Mouse (Mus musculus): ENCODE results near the gene Pank2.
"Not testable (repeated sequence)": the region's sequence is repeated elsewhere in the genome, so short reads cannot be mapped to it uniquely, and the experiment has no call there.

Pank2 gene

GRCm38 (mm10) chr2:131262213-131262672, at the start of gene Pank2:
TSS of gene Pank2 (plus strand) at chr2:131262495.
- peak; percentile 97 for DNase-seq (ENCODE audit: low spot score)

- no peak for DNase-seq (ENCODE audit: low spot score)
Observed at GRCm38 (mm10) chr2:131213773-131214172, 48.5 kb upstream of the Pank2 start.

DNA sequence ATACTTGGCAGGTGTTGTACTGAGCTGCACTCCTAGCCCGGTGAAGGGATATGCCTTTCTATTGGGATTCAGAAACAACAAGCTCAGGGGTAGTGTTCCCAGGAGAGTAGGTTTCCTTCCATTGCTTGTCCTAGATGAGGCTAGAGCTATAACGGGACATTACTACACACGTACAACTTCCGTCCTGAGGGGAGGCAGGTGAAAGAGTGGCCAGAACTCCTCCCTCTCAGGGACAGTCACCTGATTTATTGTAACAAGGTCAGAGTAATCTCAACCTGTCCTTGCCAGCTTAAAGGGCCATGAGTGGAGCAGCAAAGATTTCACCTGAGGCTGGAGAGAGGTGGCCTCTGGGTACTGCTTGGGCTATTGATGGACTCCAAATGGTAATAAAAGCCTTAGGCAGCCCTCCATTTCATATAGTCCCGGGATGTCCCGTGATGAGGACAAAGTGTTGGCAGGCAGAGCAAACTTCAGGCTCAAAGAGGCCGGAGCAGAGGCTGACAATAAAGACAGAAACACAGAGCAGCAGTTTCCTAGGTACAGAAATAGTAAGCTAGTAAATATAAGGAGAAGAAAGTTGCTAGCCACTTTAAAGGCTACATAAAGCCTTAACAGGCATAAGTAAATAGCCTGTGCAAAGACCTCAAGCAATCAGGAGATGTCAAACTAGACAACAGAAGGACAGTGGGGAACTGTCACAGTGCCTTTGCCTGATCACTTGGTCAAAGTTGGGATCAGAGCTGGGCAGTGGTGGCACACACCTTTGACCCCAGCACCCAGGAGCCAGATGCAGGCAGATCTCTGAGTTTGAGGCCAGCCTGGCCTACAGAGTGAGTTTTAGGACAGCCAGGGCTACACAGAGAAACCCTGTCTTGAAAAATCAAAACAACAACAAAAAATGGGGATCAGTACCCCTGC, 46.1 kb upstream of the Pank2 start:
- DNase-seq (ENCODE audit: low spot score) = no peak

DNA sequence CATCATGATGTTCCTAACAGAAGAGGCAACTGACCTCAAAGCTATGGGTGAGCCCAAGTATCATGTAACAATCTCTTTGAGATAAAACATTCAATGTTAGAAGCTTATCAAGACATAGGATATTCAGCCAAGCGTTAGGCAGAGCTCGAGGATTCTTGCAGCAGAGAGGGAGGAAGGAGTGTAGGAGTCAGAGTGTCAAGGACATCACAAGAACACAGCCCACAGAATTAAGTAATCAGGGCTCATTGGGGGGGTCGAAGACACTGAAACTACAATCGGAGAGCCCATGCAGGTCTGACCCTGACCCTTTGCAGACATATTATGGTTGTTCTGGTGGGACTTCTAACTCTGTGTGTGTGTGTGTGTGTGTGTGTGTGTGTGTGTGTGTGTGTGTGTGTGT, 42.3 kb upstream of the Pank2 start:
- no peak for DNase-seq (ENCODE audit: low spot score)

- no peak for DNase-seq (ENCODE audit: low spot score)
Observed at GRCm38 (mm10) chr2:131221853-131222515, 40.3 kb upstream of the Pank2 start.

GRCm38 (mm10) chr2:131222562-131222961, 39.7 kb upstream of the Pank2 start:
- DNase-seq (ENCODE audit: low spot score) = no peak

- peak; percentile 31 for DNase-seq (ENCODE audit: low spot score)
Observed at GRCm38 (mm10) chr2:131223569-131223968, 38.7 kb upstream of the Pank2 start.

- DNase-seq (ENCODE audit: low spot score) = no peak
Observed at GRCm38 (mm10) chr2:131225178-131225577, 37.1 kb upstream of the Pank2 start.

DNA sequence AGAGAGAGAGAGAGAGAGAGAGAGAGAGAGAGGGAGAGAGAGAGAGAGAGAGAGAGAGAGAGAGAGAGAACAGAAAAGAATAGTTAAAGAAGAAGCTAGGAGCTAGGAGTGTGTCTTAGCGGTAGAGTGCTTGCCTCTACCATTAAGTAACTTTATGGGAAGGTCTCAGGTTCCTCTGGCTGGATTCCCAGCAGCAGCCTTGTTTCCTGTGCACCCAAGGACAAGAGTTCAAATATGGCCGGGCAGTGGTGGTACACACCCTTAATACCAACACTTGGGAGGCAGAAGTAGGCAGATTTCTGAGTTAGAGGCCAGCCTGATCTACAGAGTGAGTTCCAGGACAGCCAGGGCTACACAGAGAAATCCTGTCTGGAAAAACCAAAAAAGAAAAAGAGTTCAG, 35.6 kb upstream of the Pank2 start:
- not testable (repeated sequence) for DNase-seq (ENCODE audit: low spot score)

DNA sequence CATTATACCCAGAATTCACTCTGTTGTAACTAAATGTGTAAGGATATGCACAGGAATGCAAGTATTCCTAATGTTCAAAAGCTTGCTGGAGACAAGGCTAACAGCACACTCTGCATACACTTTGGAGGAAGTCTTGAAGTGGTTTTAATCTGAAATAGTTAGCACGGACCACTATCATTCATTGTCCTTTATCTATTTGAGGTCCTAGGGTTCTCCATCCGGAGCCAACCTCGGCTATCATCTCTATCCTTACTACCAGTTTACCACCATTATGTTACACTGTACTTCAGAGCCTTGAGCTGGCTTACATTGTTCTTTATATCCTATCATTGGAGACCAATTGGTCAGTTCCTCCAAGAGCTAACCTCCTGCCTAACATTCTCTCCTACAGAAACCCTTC, 35.1 kb upstream of the Pank2 start:
- DNase-seq (ENCODE audit: low spot score) = no peak

DNA sequence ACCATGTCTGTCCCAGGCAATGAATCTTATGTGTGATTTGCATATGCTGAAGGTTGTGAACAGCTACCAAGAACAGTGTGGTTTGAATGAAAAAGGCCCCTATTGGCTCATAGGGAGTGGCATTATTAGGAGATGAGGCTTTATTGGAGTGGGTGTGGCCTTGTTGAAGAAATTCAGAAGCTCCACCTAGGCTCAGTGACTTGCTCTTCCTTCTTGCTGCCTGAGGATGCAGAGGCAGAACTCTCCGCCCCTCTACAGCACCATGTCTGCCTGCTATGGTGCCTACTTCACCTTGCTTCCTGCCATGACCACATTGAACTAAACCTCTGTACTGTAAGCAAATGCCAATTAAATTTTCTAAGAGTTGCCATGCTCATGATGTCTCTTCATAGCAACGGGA, 29.7 kb upstream of the Pank2 start:
- DNase-seq (ENCODE audit: low spot score) = no peak

DNA sequence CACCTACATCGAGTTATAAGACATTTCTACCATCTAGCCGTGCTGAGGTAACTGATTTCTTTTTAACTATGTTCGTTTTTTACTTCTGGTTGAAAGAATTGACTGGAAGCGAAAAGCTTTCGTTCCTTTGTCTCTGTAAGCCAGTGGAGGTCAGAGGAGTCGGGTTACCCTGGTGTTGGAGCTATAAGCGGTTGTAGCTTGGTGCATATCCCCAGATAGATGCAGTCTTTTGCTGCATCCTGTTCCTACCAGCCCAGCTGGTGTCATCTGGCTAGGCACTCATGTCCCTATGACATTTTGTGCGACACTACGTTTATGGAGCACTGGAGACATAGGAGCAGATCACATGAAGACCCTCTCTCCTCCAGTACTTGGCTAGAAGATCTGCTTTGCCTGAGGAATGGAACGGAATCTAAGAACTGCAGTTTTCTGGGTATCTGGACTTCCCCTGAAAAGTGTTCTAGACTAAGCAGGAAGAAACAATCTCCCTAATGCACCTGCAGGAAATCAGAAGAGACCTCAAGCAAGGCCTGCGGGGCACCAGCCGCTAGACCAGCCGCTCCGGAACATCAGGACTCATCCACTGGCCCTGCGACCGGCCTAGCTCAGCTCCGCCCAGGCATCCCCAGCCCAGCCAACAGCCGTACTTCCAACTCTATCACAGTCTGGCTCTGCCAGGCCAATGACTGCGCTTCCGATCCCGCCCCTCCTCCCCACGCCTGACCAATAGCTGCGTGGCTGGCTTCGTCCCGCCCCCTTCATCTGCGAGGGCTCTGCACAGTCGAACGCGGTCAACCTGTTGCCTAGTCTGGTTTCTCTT, 28.8 kb upstream of the Pank2 start, which contains the start of gene Mavs:
Mavs (plus strand) TSS at position 757 of the 820 bp plus-strand sequence.
- DNase-seq (ENCODE audit: low spot score) = peak; percentile 96

GRCm38 (mm10) chr2:131234127-131234650, 28.1 kb upstream of the Pank2 start:
- DNase-seq (ENCODE audit: low spot score) = no peak

GRCm38 (mm10) chr2:131234970-131235635, 27.2 kb upstream of the Pank2 start:
- DNase-seq (ENCODE audit: low spot score) = no peak

DNA sequence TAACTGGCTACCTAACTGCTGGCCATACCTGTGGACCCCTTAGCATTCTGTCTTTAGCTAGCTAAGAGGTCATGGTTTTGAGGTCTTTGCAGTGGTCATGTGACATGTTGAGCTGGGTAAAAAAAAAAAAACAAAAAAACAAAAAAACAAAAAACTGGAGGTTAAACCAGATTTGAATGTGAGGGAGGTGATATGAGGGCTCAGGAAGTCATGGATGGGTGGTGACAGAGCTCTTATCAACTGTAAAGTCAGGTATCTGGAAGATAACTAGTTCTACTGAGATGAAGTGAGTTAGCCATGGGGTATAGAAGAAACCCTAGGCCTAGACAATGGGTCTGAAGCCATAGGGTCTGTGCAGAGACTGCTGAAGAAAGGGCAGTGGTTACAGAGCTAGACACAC, 20.1 kb upstream of the Pank2 start:
- DNase-seq (ENCODE audit: low spot score) = no peak

DNA sequence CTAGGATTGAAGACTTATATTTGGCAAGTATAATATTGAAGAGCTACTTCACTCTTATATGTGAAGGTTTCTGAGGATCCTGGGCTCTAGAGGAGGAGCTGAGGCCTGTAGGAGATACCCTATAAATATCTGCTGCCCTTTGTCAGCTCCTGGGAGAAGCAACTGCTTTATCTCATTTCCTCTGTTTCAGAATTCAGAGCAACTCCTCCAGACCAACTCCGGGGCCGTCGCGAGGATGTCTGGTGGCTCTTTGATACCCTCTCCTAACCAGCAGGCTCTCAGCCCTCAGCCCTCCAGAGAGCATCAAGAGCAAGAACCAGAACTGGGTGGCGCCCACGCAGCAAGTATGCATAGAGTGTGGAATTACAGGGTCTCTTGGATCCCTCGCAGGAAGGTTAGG, 19.4 kb upstream of the Pank2 start:
- DNase-seq (ENCODE audit: low spot score) = no peak

- peak; percentile 73 for DNase-seq (ENCODE audit: low spot score)
Observed at GRCm38 (mm10) chr2:131253681-131254328, 8.5 kb upstream of the Pank2 start.

DNA sequence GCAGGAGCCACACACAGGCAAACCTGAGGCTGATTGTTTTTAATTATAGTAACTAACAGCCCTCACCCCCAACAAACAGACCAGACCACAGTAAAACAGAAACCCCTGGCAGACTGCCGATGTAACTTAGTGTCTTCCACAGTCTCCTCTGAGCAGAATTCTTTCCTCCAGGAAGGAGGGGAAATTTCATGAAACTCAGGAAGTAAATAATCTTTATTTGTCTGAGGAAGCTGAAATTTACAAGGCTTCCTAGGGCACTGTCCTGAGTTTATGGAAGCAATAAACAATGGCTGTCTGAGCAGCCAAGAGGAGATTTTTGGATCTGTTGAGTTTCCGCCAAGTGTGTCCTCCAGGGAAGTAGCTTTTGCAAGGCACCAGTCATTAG, 8.0 kb upstream of the Pank2 start:
- DNase-seq (ENCODE audit: low spot score) = no peak

GRCm38 (mm10) chr2:131255738-131256137, 6.6 kb upstream of the Pank2 start:
- no peak for DNase-seq (ENCODE audit: low spot score)

DNA sequence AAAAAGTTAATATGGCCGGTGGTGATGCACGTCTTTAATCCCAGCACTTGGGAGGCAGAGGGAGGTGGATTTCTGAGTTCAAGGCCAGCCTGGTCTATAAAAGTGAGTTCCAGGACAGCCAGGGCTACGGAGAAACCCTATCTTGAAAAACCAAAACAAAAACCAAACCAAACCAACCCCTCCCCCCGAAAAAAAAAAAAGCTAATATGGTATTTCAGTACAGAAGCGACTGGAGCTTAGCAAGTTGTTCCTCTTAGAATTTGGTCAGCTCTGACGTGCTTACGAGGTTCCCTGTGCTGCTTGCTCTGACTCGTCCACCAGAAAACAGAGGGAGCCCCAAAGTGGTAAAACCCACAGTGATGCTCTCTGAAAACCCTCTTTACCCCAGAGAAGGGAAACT, 3.6 kb upstream of the Pank2 start:
- no peak for DNase-seq (ENCODE audit: low spot score)
